Mouse (Mus musculus) frontal cortex, adult 2 months (tissue): Measurements from ENCODE around the gene Trip6. TPM values are rescaled to one million over a fixed set of nuclear protein-coding genes. Genes with fewer than 3 reads are reported as not detected.
A peak's percentile ranks its signal among the peaks of the same experiment; 100 is the strongest.

Experiments used
- DNase-seq, 2 experiments: peaks; one replicate each; pipeline ENCODE4 v3.0.0; 2022; ENCODE audit warnings: low spot score in 1 of 2; ENCODE audit errors: extremely low spot score in 1 of 2
- polyA plus RNA-seq: library from polyadenylated mRNA; depleted of rRNA; stranded (reverse); fragments of >200 nt; gene quantifications from 2 replicates; pipeline ENCODE4 v1.2.3, GENCODE M21; 2012

The Trip6 gene
- polyA plus RNA-seq, 1 experiment, result 8.5 TPM

GRCm38 (mm10) chr5:137338663-137339289, 24.6 kb upstream of the Trip6 start:
- no peak for DNase-seq

- peak; percentile 84 to 93 for DNase-seq
These were observed 24.1 kb upstream of the Trip6 start for GRCm38 (mm10) chr5:137338256-137338655.

- DNase-seq, result no peak
These were observed 23.0 kb upstream of the Trip6 start for GRCm38 (mm10) chr5:137337190-137337589.

- DNase-seq, result no peak
These were observed 20.9 kb upstream of the Trip6 start for GRCm38 (mm10) chr5:137335066-137335465.

GRCm38 (mm10) chr5:137334317-137334716, 20.1 kb upstream of the Trip6 start:
- no peak for DNase-seq

- DNase-seq, result peak; percentile 91 to 93
These were observed 19.4 kb upstream of the Trip6 start, which contains the start of gene Slc12a9 for GRCm38 (mm10) chr5:137333512-137334174. Slc12a9 (minus strand) TSS chr5:137333597.

GRCm38 (mm10) chr5:137332857-137333511, 18.8 kb upstream of the Trip6 start:
- no peak for DNase-seq

GRCm38 (mm10) chr5:137330910-137331309, 16.7 kb upstream of the Trip6 start:
- no peak for DNase-seq

GRCm38 (mm10) chr5:137320996-137321395, 6.8 kb upstream of the Trip6 start:
- DNase-seq, result no peak

GRCm38 (mm10) chr5:137318570-137318969, 4.4 kb upstream of the Trip6 start:
- no peak for DNase-seq

- no peak for DNase-seq
These were observed 3.2 kb upstream of the Trip6 start for GRCm38 (mm10) chr5:137317361-137317760.

GRCm38 (mm10) chr5:137315084-137315903, 1.1 kb upstream of the Trip6 start:
- DNase-seq, result no peak

- no peak for DNase-seq
These were observed 575 bp downstream of the Trip6 start for GRCm38 (mm10) chr5:137313466-137314192.

- no peak for DNase-seq
These were observed 5.8 kb downstream of the Trip6 start for GRCm38 (mm10) chr5:137308356-137308755.

GRCm38 (mm10) chr5:137307071-137307912, 6.9 kb downstream of the Trip6 start, which contains the start of gene Srrt:
Srrt (minus strand) TSS chr5:137307674.
- DNase-seq, result peak; percentile 89 to 96

GRCm38 (mm10) chr5:137306439-137307005, 7.7 kb downstream of the Trip6 start:
- DNase-seq, result no peak

- peak in 1 of 2 experiments; percentile 59 for DNase-seq
These were observed 8.4 kb downstream of the Trip6 start for GRCm38 (mm10) chr5:137305822-137306221.

GRCm38 (mm10) chr5:137304816-137305215, 9.4 kb downstream of the Trip6 start:
- no peak for DNase-seq

GRCm38 (mm10) chr5:137304165-137304564, 10.0 kb downstream of the Trip6 start:
- DNase-seq, result no peak
